Mouse (Mus musculus): ENCODE results near the gene Bri3bp. TPM values are rescaled to one million over a fixed set of nuclear protein-coding genes. Genes with fewer than 3 reads are reported as not detected.

The Bri3bp gene
- total RNA-seq (2023) = 10 to 100 TPM; 22.1 to 25.1 TPM

GRCm38 (mm10) chr5:125441234-125442114 lies at the start of gene Bri3bp:
Bri3bp (plus strand) TSS chr5:125441568.

GRCm38 (mm10) chr5:125433793-125434337 lies 7.5 kb upstream of the Bri3bp start, which contains the start of gene Dhx37:
Dhx37 (minus strand) TSS chr5:125434121.

GRCm38 (mm10) chr5:125475601-125476285 lies 34.4 kb downstream of the Bri3bp start, which contains the start of gene Aacs:
Aacs (plus strand) TSS chr5:125475814.

Other genes starting within 250 kb of the Bri3bp start
- gene Scarb1, start 100.5 kb upstream of the Bri3bp start, total RNA-seq (2023) = 10 to 100 TPM; 55.4 to 67.3 TPM
- gene Gm10382, start 52.2 kb upstream of the Bri3bp start, total RNA-seq (2023) = 1 to 10 TPM in 1 of 2 experiments, under 1 TPM in 1; 0.67 to 1.0 TPM
- 1,000 to 10,000 TPM; 1,951 to 2,090 TPM for gene Ubc, start 51.4 kb upstream of the Bri3bp start, total RNA-seq (2023)
- 10 to 100 TPM in 1 of 2 experiments, 1 to 10 TPM in 1; 7.6 to 12.1 TPM for gene Dhx37, start 7.4 kb upstream of the Bri3bp start, total RNA-seq (2023)
- gene Aacs, start 34.2 kb downstream of the Bri3bp start, total RNA-seq (2023) = 10 to 100 TPM; 44.5 to 47.1 TPM
- 1 to 10 TPM in 1 of 2 experiments, under 1 TPM in 1; 0.60 to 1.0 TPM for gene Tmem132b, start 90.2 kb downstream of the Bri3bp start, total RNA-seq (2023)

All from neutrophil, adult 59 days (primary cell).